15 mouse cellular contexts compared by ENCODE assay signal in genomic region chr13:9887261-9887660, GRCm38 (mm10).
"Had no signal": no experiment of that assay in that cellular context is flagged by ENCODE, and none has a peak within 500 bp of the region (broad histone marks: within the 10 kb centered on the region; RNA-seq: fewer than 3 reads in every experiment).

No protein-coding gene starts in this region.

- H3K9ac ChIP-seq: neural tube, embryonic 15.5 days; stomach, embryonic 15.5 days had no signal

- H3K27me3 ChIP-seq: neural tube, embryonic 15.5 days; stomach, embryonic 15.5 days had no signal

- H3K9me3 ChIP-seq: neural tube, embryonic 15.5 days; stomach, embryonic 15.5 days had no signal

- H3K36me3 ChIP-seq: neural tube, embryonic 15.5 days; stomach, embryonic 15.5 days had no signal

- H3K27ac ChIP-seq: neural tube, embryonic 15.5 days; stomach, embryonic 15.5 days; stomach, postnatal 0 days had no signal

- H3K4me2 ChIP-seq: neural tube, embryonic 15.5 days; stomach, embryonic 15.5 days had no signal

- H3K4me1 ChIP-seq: neural tube, embryonic 15.5 days; stomach, embryonic 15.5 days had no signal

- H3K4me3 ChIP-seq: neural tube, embryonic 15.5 days; stomach, embryonic 15.5 days had no signal

- DNase-seq: retina, postnatal 1 day; right cerebral cortex, adult 18-20 months; right cerebral cortex, postnatal 14 days; right cerebral cortex, postnatal 25 days; right cerebral cortex, postnatal 4 days; spleen, adult 18-20 months; thymus, adult 18-20 months; thymus, adult 2 months; thymus, postnatal 14 days; thymus, postnatal 25 days; thymus, postnatal 36 days; thymus, postnatal 4 days had no signal
